Mouse (Mus musculus): ENCODE measurements around the gene Slc9a2.
"Not testable (repeated sequence)": the region's sequence is repeated elsewhere in the genome, so short reads cannot be mapped to it uniquely, and the experiment has no call there.

The Slc9a2 gene

DNA sequence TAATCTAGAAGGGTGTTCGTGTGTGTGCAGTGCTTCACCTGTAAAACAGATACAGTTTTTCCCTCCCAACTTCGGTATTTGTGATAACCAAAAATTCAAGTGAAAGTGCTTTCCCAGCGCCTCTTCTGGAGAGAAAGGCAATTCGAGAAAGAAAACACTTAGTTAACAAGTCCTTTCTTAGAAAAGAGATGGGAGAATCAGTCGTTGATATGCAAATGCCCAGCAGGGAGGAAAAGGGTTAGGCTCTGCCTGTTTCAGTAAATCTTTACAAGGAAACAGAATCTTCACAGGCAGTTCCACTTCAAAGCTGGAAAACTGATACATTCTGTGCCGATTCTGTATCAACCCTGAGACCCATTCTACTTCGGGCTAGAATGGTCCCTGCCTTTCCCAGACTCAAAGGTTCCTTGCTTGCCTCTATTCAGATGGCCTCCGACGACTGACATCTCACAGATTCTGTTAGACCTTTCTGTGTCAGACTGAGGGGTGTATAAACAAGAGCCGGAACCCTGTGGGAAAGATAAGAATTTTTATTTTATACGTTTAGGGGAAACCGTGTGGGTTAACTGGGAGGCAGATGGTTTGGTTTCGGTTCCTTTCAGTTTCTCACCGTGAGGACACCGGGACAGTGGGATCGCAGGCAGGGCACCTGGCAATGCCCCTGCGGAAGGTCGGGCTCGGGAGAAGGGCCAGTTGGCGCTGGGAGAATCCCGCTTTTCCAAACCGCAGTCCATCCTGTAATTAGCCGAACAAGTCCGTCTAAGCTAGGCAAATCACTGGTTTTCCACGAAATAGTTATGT is at the start of gene Slc9a2:
Gene Slc9a2, plus strand, starts transcription at position 508 of the 801 bp plus-strand sequence.
- no peak for DNase-seq (ENCODE audit: low spot score)

DNA sequence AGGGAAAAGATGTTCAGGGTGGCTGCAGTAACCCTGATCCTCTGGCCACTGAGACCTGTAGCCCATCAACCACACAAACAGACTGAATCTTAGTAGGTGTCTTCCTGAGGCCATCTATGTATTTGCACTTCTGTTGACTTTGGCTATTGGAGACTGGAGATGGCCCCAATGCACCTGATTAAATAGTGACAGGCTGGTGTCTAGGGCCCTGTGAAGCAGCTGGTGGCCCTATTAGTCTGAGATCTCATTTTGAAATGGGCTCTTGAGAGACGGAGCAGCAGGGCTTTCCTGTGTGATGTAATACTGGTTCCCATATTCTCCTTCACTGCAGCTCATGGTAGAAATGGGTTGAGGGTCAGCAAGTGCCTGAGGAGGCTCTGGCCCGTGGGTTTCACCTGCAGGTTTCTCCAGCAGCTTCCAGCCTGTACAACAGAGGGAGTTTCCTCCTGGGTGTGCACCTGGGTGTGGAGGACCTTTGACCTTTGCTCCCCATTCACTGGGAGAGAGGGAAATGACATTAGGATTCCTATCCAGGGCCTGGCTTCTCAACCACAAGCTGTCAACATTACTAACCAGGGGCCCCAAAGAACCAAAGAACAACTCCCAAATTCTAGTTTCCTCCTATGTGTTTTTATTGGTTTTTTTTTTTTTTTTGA is 47.8 kb upstream of the Slc9a2 start:
- no peak for DNase-seq (ENCODE audit: low spot score)

DNA sequence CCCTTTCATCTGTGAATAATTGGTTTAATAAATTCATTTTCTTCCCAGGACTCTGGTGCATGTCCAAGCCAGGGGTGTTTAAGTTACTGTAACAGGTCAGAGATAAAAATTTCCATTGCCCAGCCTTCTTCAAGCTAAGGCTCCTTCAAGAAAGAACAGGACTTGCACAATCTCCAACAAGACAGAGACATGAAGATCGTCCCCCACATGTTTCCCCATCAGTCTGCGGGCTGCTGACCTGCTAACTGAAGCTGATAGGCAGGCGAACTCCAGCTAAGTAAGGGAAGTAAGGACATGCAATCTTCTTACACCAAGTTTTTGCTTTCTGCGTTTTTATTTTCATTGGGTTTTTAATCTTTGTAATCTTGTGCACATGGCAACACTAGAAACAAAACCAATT is 45.8 kb upstream of the Slc9a2 start:
- no peak for DNase-seq (ENCODE audit: low spot score)

DNA sequence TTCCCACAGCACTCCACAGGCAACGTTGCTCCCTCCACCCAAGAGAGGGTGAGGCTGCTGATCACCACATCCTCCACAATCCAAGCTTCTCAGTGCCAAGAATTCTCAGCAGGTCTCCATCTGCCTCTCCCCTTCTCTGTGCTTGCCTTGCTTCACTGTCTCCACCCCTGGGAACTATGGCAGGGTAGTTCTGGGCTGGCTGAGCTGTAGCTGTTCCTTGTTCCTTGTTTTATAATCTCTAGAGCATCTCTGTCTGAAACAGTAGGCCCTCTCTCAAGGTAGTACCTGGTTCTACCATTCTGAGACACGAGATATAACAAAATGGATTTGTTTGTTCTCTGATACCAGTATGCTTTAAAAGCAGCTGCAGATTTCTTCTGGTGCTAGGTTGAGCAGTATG is 32.1 kb upstream of the Slc9a2 start:
- DNase-seq (ENCODE audit: low spot score), result no peak

DNA sequence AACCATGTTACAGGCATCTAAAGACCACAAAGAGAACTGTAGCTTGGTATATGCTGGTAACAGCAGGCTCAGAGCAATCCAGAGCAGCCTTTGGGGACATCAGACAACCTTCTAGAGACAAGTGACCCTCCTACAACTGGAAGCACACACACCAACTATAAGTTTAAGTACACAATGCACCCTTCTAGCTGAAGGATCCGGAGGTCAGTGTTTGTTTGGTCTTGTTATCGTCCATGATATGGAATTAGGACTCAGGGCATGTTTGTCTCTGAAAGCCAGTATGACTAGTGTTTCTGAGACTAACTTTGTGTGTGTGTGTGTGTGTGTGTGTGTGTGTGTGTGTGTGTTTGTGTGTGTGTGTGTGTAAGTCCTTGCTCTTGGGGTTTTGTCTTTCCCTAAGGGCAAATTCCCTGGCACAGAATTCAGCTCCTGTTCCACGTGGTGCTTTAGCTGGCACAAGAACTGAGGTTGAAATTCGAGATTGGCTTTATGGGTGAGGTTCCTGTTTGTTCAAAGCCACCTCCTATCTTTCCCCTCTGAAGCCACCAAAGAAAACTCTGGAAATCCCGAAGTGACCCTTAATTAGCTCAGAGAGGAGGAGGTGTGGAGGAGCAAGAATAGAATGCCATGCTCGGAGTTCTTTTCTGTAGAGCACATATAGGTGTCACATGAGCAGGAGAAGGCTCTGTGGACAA is 29.4 kb upstream of the Slc9a2 start:
- DNase-seq (ENCODE audit: low spot score), result no peak

DNA sequence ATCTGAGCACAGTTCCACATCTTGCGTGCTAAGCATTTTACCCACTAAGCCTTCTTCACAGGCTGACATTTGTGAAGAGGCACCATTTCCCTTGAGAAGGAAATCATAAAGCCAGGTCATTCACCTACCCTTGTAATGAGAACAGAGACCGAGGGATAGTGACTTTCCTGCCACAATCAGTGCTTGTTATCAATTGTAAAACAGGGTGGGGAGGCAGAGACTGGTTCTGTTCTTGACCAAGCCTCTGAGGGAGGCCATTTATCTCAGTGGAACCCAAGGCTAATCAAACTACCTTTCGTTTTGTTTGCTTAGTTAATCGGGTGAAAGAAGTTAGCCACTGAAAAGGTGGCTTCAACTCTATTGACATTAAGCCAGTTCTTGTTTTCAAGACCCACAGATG is 23.3 kb upstream of the Slc9a2 start:
- no peak for DNase-seq (ENCODE audit: low spot score)

DNA sequence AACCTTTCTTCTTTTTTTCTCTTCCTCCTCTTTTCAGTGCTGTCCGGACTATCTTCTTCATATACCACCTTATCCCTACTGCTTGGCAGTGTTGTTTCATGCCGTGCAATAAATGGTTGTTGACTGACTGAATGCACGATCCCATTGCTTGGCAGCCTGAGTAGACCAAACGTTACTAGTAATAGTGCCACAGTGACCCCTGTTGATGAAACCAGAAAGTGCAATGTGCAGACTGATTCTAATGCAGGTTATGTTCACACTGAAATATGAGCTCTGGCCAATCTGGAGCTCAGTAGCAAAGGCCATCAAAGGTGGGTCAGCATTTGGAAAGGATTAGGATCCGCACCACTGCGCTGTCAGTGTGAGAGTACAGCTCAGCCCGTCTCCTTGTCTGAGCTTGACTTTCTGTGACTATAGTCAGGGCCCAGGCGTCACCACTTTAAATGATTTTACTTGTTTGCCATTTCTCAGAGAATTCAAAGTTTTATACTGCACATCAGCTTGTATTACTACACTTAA is 22.3 kb upstream of the Slc9a2 start:
- peak; percentile 59 for DNase-seq (ENCODE audit: low spot score)

DNA sequence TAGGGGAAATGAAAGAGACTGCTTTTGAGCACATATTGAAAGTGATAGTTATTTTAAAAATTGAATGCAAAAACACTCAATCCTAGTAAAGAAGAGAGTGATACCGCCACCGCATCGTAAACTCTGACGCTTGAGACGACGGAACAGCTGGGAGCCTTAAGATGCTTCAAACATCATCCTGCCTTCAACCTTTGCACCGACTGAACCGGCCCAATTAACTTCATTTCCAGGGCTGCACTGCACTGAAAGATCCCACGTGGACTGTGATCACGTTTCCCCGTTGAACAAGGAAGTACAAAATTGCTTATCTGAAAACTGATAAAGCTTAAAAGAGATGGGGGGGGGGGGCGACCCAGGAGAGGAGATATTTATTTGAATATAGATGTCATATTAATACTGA is 21.4 kb upstream of the Slc9a2 start:
- no peak for DNase-seq (ENCODE audit: low spot score)

DNA sequence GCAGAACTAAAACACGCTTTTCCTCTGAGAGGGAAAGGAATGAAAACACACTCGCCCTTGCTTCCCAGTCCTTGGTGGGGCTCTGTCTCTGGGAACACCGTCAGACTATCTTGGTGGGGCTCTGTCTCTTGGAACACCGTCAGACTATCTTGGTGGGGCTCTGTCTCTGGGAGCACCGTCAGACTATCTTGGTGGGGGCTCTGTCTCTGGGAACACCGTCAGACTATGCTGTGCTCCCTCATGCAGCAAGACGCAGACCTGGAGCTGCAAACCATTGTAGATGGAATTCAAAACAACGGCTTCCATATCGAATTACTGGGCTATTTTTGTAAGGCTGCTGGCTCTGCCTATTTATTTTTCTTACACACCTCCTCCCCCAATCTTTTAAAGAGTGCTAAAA is 20.9 kb upstream of the Slc9a2 start:
- DNase-seq (ENCODE audit: low spot score), result no peak

DNA sequence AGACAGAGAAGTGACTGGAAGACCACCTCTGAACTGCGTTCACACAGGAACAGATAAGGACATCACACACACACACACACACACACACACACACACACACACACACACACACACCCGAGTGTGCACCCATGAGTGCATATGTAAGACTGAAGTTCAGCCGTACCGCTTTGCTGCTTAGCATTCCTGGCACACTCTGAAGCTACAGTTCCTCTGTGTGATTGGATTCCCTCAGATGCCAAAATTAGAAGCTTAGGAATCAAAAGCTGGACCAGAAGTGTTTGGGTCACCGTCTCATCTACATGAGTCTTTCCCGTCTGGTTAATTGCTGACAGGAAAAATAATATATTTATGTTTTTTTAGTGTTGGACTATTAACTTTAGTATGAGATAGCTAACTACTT is 19.5 kb upstream of the Slc9a2 start:
- DNase-seq (ENCODE audit: low spot score), result no peak

DNA sequence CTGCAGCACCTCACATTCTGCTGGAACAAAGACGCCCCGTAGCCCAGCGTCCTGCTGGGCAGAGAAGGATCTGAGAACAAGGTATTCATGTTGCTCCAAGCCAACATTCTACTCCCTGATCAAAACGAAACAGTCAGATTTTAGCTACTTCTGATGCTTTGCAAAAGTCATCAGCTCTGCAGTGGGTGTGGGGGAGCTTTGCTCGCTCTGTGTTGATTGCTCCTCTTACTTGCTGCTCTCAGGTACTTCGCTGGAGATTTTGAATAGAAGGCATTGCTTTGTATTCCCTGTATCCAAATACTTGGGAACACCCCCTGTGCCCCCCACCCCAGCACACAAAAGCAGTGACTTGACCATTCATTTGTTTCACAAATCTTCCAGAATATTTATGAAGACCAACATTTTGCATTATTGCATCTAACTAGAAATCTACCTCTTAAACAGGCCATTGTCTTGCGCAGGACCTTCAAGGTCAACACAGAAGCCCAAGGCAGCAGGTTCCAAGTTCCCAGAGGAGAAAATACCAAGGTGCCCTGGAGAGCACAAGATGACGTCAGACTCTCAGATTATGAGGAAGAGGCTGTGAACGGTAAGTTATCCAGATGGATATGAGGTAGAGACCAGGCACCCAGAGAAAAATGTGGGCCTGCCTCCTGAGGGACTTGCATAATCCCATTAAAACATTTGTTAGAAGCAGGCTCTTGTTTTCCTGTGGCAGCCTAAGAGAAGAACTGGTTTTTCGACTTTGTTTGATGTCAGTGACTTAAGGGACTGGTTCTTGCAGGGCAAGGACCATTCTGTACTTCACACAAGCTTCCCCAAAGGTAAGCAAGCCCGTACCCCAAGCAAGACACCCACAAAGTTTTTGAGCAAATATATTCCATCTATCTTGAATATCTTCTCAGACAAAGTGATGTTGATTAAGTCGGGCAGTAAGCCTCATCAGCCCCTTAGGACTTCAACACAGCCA is 14.7 kb upstream of the Slc9a2 start:
- DNase-seq (ENCODE audit: low spot score), result no peak

DNA sequence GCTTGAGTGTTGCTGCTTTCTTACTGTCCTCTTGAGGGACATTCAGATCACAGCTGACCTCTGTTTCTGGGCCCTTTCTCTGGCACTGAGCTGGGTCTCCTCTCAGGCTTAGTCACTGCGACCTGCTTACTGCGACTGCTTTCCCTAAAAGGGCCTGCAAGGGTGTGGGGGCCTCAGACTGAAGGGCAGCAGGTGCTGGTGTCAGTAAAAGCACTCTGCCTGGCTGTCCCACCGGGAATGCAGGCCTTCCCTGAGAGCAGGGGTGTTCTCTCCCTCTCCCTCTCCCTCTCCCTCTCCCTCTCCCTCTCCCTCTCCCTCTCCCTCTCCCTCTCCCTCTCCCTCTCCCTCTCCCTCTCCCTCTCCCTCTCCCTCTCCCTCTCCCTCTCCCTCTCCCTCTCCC is 12.9 kb upstream of the Slc9a2 start:
- DNase-seq (ENCODE audit: low spot score), result not testable (repeated sequence)

DNA sequence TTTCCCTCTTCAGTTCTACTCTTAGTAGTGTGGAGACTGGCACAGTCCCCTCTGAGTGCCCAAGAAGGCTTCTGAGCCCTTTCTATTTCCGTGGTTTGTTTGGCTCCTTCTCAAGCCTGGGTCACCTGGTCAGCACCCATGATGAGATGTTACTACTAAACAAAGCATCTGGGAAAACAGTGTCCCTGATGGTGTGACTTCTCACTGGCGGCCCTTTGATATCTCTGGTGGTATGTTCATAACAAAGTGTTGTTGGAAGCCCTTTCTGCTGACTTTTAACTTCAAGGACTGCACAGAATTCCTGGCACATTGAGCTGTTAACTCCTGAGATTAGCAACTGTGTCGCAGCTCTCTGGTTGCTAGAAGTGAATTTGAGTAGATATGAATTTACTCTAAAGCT is 10.3 kb upstream of the Slc9a2 start:
- no peak for DNase-seq (ENCODE audit: low spot score)

DNA sequence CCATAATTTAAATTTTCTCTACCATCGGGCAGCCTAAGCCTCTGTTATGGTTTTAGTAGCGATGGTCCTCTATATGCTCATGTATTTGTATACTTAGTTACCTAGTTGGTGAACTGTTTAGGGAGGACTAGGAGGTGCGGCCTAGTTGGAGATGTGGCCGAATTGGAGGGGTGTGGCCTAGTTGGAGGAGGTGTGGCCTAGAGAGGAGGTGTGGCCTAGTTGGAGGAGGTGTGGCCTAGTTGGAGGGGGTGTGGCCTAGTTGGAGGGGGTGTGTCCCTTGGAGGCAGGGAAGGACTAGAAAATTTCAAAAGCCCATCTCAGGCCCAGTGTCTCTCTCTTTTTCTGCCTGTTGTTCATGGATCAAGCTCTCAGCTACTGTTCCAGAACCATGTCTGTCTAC is 8.9 kb upstream of the Slc9a2 start:
- no peak for DNase-seq (ENCODE audit: low spot score)

DNA sequence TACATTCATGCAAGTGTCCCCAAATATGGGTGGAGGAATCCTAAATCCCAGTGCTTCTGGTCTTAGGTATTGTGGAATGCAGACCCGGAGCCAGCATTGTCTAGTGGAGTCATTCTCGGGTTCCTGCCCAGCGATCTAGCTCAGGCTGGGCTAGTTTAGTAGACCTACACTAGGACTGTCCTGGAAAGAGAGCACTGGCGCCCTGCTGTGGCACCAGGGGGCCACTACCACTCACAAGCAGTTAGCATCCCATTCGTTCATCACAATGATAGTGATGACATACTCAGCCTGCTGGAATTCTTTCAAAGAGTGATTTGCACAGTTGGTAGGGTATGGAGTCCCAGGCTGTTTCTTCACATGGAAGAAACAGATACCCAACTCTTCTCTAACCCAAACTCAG is 3.1 kb upstream of the Slc9a2 start:
- DNase-seq (ENCODE audit: low spot score), result no peak

DNA sequence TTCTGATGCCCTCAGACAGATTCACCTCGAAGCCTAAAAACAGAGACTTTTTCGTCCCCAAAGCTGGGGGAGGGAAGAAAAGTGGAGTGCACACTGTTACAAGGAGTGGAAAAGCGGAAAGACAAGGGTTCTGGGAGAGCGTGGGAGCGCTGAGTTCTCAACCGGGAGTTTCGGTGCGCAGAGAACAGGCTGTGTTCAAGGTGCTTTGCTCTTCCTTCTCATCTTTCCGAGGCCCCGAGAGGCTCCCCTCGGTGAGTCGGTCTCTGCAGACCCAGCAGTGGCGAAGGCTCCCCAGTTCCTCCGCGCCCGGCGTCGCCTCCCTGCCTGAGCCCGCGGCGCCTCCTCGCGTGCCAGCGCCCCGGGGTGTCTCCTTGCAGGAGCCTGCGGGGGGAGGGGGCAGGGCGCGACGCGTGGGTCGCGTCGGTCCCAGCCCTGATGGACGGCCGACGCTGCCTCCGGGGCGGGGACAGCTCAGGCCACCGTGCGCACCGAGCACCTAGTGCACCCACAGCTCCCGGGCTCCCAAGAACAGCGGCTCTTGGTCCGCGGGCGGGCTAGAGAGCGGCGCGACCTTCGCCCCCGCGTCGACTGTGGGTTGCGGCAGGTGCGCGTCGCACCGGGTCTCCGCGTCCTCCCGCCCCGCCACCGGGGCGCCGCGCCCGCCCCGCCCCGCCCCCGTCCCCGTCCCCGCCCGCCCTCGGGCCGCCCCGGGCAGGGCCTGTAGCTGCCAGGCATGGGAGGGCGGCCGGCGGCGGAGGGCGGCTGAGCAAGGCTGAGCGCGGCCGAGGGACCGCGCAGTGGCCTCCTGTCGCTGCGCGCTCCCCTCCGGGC is 709 bp downstream of the Slc9a2 start:
- DNase-seq (ENCODE audit: low spot score), result no peak

DNA sequence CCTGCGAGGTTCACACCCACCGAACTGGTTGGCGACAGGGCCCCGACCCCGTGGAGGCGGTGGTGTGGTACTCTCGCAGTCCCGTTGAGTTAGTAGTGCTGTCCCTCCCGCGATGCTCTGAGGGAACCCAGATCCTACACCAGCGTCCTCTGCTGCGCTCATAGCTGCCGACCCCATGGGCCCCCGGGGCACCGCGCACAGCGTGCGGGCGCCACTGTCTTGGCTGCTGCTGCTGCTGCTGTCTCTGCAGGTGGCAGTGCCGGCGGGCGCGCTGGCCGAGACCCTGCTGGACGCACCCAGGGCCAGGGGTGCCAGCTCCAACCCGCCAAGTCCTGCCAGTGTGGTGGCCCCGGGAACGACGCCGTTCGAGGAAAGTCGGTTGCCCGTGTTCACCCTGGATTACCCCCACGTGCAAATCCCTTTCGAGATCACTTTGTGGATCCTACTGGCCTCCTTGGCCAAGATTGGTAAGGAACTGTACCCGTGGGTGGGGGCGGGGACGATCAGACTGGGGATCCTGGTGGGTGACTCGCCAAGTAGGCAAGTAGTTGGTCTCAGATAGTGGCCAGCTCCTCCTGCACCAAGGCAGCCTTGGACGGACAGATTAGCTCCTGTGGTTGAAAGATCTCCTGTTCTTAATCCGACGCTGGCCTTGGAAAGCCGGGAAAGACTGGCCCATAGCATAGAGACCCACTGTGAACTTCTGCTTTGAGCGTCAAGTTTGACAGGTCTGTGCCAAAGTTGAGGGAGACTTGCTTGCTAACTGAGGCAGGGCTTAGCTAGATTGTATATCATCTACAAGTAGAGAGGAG is 1.5 kb downstream of the Slc9a2 start:
- no peak for DNase-seq (ENCODE audit: low spot score)

DNA sequence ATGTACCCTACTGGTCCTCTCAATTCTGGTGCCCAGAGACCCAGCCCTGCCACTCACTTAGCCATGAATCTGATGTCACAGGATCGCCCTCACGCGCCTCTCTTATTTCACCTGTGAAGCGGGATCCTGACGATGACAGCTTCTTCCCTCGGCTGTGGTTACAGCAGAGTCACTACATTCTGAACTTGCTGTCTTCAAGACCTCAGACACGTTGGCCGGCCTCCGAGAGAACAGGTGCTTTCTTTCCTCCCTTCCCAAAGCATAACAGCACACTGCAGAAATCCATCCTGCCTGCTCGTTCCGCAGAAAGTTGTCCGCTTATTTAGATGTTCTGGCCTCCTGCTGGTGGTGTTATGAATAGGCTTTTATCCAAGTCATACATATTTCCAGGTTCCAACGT is 13.9 kb downstream of the Slc9a2 start:
- no peak for DNase-seq (ENCODE audit: low spot score)

DNA sequence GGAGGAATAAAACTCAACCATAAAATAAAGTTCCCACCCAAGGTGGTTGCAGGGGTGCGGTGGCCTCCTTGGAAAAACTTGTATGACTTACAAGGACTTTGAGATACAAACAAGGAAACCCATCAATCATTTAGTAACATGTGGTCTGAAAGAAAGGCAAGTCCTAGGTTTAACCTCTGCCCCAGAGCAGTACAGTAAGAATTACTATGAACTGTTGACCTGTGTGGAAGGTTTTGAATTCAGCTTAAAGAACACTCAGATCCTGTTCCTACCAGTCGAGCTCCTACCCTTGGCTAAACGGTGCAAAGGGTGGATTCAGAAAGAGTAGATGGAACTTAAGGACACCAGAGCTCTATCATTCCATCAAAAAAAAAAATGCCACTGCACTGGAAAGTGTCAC is 16.1 kb downstream of the Slc9a2 start:
- no peak for DNase-seq (ENCODE audit: low spot score)

DNA sequence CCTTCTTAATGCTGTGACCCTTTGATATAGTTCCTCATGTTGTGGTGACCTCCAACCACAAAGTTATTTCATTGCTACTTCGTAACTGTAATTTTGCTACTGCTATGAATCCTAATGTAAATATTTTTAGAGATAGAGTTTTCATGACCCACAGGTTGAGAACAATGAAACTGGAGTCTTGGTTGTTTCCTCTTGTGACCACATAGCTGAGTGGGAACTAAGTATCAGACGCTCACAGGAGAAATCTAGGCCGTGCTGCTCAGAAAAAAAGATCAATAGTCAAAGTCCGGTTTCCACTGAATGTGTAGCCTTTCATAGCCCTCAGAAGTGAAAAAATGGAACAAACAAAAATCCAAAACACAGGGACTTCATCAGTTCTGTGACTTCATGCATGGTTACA is 24.7 kb downstream of the Slc9a2 start:
- no peak for DNase-seq (ENCODE audit: low spot score)

Measured in adipocyte (in vitro differentiated cells).